Mouse (Mus musculus) gastrocnemius, adult 8-10 months (tissue): ENCODE results near the gene Myo1g. TPM values are rescaled to one million over a fixed set of nuclear protein-coding genes. Genes with fewer than 3 reads are reported as not detected.

Source experiments
- DNase-seq, 2 experiments: peaks; one replicate each; pipeline ENCODE4 v3.0.0; 2022; ENCODE audit warnings: low spot score in 2 of 2
- total RNA-seq, 4 experiments: library from RNA; stranded (reverse); gene quantifications; 2 replicates each; pipeline ENCODE4 v1.2.4; 2022

Myo1g gene
- under 1 TPM in 3 of 4 experiments, not detected in 1; 0.17 to 0.88 (median 0.61) TPM for total RNA-seq

- no peak for DNase-seq
These were observed at the start of gene Myo1g for GRCm38 (mm10) chr11:6520507-6521173. Gene Myo1g (minus strand): TSS chr11:6520965.

DNA sequence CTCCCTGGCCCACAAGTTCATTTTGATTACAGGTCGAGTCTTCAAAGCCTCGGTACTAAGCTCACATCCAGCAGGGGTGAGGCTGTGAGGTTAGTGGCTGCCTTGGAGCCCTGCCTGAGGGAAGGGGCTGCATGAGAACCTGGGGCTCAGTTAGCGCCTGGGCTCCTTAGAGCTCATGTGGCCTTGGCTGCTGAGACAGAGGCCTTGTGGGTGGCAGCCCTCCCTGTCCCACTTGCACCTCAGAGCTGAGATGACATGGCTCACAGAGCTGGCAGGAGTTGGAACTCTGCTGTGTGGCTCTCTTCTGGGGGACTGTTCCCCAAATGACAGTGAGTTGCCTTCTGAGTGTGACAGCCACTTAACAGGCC is 48.6 kb upstream of the Myo1g start:
- DNase-seq, result no peak

DNA sequence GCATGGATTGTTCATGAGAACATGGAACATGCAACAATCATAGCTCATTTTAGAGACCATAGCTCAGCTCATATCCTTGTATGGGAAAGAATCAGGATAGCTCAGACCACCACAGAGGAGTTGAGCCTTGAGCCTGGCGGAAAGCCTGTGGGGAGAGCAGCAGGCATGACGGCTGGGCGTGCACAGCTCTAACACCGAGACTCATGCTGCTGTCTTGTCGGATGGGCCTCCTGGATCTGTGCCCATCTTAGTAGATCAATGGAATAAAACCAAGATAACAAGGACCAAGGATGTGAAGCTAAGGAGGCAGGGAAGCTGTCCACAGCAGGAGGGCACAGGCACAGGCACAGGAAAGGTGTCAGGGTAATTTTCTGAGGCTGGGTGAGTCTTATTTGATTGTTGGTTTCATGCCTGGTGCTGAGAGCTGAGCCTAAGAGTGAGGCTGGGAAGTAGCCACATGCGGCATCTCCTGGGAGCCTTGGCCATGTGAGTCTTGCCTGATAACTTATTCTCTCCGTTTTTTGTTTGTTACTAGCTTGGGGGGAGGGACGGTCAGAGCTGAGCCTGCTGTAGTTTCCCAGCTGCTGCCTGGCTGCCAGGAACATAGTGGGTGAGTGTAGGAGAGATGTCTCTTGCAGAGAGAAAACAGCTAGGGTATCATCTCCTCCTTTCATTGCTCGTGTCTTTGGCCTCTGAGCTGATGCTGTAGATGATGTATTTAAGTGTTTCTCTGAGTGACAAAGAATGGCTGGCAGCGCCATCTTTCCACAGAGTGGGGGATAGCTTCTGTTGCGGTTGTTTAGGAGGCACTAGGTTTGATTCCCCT is 48.0 kb upstream of the Myo1g start:
- peak in 1 of 2 experiments; percentile 19 for DNase-seq

DNA sequence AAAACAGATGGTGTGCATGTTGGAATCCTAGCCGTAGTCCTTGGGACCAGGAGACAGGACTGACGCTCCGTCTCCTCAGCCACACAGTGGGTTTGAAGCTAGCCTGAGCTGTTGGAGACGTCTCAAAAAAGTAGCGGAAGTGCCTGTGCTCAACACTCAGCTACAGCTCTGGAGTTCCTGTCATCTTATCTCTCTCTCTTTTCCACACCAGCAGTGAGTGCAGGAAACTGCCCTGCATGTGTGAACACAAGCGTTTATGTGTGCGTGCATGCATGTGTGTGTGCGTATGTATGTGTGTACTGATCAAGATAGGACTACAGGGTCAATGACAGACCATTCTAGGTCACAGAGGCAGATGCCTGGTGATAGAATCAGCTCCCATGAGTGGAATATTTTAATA is 47.2 kb upstream of the Myo1g start:
- DNase-seq, result no peak

DNA sequence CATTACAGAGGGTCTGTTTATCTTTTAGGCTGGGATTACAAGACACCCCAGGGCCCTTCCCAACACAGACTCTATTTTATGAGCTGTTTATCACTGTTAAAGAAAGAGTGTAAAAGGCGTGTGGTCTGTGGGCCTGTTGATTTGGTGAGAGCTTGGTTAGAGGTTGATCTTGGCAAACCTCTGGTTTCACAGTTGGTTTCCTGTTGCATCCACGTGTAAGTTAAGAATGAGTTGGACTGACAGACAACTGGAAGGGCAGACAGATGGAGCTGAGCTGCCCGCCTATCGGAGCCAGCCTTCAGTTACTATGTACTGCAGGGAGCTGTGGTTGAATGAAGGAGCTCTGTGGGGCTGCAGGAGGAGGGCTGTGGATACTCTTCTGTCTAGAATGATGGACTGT is 45.7 kb upstream of the Myo1g start:
- DNase-seq, result no peak

- no peak for DNase-seq
These were observed 42.4 kb upstream of the Myo1g start for GRCm38 (mm10) chr11:6563201-6563600.

- no peak for DNase-seq
These were observed 41.6 kb upstream of the Myo1g start for GRCm38 (mm10) chr11:6562359-6562758.

DNA sequence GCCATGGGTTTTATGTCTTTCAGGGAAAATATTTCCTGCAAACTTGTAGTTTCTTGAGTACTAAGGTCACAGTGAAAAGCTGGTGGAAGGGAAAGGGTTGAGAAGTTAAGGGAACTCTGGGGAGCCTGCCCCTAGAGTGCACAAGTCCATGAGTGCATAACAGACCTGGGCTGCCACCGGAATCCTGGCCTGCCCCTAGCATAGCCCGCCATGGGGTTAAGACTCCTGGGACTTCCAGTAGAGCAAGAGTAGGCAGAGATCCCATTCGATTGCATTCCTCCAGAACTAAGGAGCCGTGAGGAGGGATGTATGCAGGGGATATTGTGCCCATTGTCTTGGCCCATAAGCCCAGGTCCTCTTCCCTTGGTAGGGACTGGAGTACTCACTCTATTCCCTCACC is 40.7 kb upstream of the Myo1g start:
- no peak for DNase-seq

DNA sequence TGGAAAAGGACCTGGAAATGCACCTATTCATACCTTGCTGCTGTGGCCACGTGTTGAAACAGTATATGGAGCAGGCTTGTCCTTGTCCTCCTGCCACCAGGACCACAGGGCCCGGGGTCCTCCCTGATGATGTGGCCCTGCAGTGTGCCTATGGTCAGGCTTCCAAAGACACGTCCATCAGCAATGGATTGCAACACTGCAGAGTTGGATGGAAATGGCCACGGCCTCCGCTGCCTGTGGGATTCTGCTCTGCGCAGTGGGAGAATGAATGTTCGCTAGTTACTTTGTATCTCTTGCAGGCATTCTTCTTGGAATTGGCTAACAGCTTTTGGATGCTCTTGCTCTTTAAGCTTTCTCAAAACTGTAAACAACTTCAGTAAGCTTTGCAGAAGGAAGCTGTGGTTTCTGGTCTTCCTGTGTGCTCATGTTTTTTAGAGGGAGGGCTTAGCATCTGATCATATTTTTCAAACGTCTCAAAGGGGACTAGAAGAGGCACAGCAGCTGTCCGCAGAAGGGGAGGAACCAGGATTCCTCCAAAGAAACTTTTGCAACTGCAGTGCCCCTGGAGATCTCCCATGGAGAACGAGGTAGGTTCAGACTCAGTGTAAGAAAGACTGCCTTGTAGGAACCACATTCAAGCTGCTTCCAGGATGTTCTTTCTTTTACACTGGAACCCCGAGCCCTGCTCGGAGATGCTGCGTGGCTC is 40.0 kb upstream of the Myo1g start:
- no peak for DNase-seq

- no peak for DNase-seq
These were observed 39.2 kb upstream of the Myo1g start for GRCm38 (mm10) chr11:6559996-6560395.

DNA sequence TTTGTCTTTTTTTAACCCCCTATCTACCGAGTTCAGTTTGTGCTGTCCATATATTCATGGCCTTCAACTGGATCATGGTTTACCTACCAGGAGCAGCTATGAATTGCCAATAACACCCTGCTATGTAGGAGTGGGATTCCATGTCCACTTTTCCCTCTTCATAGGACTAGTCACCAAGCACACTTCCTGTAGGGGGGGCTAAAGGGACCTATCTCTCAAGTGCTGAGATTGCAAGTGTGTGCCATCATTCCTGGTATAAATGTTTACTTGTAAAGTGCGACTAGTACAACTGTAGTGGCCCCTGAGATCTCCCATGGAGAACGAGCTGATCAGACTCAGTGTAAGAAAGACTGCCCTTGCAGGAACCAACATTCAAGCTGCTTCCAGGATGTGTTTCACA is 37.5 kb upstream of the Myo1g start:
- DNase-seq, result no peak

DNA sequence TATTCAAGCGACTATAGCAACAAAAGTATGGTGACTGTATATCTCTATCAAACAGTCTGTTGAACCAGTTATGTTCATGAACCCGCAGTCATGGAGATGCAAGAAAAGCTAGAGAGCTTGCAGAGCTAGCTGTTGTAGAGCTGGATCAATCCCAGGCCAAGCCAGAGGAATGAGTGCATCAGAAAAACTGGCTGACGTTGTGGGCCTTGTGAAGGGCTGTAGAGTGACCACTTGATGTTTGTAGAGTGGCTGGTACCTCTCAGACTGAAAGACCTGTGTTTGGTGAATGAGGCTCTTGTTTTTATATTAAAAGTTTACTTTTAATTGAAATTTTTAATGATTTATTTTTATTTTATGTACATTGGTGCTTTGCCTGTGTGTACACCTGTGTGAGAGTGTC is 29.4 kb upstream of the Myo1g start:
- no peak for DNase-seq

GRCm38 (mm10) chr11:6549770-6550169 is 29.0 kb upstream of the Myo1g start:
- no peak for DNase-seq

DNA sequence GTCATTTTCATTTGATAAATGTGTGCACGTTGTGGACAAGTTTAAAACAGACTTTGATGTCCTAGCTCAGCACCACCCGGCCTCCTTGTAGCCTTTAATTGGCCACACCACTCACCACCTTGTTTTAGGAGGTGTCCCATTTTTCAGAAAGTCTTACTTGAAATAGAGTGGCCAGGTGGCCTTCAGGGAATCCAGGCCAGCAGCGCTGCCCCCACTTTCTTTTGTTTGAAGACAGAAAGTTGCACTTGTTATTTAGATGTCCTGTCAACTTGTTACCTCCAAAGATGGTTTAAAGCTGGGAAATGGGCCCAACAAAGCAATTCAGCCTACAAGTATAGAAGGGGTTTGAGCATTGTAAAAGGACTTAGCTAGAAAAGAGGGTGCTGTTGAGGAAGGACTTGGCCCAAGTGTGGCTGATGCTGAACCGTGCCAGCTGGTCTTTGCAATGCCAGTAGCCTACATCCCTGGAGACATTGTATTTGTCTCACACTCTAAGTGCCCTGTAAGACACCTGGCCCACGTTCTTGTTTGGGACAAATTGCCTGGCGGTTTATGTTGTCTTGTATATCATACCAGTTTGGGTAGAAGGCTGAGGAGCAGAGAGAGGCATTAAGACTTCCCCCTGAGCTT is 27.0 kb upstream of the Myo1g start:
- DNase-seq, result no peak

GRCm38 (mm10) chr11:6547037-6547680 is 26.4 kb upstream of the Myo1g start:
- DNase-seq, result peak; percentile 39 to 56

DNA sequence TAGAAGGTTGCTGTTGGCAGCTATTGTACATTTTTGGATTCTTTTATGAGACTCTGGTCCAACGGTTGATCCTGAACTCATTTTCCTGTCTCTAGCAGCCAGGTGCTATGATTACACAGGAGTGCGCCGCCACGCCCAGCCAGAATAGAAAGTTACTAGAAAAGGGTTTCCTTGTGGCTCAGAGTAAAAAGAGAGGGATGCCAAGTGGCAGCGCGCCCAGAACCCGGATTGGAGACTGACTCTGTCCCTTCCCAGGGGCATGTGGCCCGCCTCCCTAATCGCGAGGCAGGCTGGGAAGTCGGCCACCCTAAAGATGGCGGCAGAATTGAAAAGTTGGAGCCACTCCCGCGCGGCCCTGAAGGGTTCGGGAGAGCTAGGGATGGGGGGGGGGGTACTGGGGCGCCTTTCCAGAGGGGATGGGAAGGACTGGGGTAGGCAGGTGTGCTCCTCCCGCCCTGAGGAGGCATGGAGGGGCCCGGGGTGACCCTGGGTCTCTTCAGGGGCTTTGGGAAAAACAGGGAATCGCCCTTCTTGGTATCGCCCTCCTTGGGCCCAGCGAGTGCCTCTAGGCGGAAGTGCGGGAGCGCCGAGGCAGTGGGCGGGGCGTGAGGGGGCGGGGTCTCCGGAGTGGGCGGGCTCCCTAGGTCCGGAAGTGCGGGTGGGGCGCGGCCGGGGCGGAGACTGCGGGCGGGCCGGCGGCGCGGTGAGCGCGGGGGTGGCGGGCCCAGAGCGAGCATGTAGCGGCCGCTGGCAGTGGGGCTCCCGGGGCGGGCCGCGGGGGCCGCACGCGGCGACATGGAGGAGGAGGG is 25.6 kb upstream of the Myo1g start, which contains the start of gene Ccm2:
Gene Ccm2, plus strand, starts transcription at position 683 of the 809 bp plus-strand sequence.
- peak; percentile 97 to 98 for DNase-seq

- DNase-seq, result no peak
These were observed 25.1 kb upstream of the Myo1g start for GRCm38 (mm10) chr11:6545857-6546192.

- DNase-seq, result no peak
These were observed 24.6 kb upstream of the Myo1g start for GRCm38 (mm10) chr11:6545186-6545856.

GRCm38 (mm10) chr11:6544683-6545082 is 23.9 kb upstream of the Myo1g start:
- DNase-seq, result no peak

GRCm38 (mm10) chr11:6530746-6531145 is 10.0 kb upstream of the Myo1g start:
- no peak for DNase-seq
